Mouse (Mus musculus): ENCODE data around the gene Ctrb1. TPM values are rescaled to one million over a fixed set of nuclear protein-coding genes. Genes with fewer than 3 reads are reported as not detected.

The Ctrb1 gene
- polyA plus RNA-seq, 1 experiment from 2014 or later, result not detected

DNA sequence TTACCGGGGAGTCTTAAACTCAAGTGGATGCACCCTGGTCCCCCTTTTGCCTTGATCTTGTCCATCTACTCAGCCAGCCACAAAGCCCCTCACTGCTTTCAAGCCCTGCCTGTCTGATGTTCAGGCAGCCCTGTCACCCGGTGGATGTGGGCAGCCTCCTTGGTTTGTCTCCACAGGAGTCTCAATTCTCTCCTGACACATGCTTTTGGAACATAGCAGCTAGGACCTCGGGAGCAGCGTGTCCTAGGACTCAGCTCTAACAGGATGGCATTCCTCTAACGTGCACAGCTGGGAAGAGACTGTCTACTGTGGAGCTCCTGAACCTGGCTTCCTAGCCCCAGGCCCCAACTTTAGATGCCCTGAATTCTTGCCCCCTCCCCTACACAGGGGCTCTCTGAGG, 14.9 kb upstream of the Ctrb1 start:
- Histone ChIP-seq H3K9ac (replicated peaks) (no peak overlapping the region), H3K27ac (no peak overlapping the region), H3K36me3 (peaks cover 23% of the 10 kb centered on the region), H3K4me3 (replicated peaks) (no peak overlapping the region), H3K4me2 (no peak overlapping the region), H3K9me3 (no peaks in the 10 kb centered on the region), H3K4me1 (replicated peaks) (peaks cover 18% of the 10 kb centered on the region), H3K27me3 (no peaks in the 10 kb centered on the region)
- ATAC-seq (ENCODE audit: insufficient number of reproducible peaks, insufficient read depth, low FRiP score, low TSS enrichment, low read depth), result no peak
- 69% methylated on average over 5 of the region's 5 CpGs for WGBS

DNA sequence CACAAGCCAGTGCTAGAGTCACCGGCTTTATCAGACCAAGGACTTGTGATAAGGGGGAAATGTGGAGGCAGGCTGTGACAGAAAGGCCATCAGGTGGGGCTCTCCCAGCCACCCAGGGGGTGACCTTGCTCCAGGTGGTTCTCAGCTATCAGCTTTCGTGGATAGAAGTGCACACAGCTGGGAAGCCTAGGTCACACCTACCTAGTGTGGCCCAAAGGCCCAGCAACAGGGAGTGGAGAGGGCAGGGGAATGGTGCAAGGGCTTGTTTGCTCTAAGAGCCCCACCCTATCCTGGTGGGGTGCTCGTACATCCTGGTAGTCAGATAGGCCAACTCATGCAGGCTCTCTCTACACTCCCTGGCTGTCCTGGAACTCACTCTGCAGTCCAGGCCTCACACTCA, 14.4 kb upstream of the Ctrb1 start:
- Histone ChIP-seq H3K36me3 (peaks cover 18% of the 10 kb centered on the region), H3K27me3 (no peaks in the 10 kb centered on the region), H3K27ac (no peak overlapping the region), H3K4me3 (replicated peaks) (no peak overlapping the region), H3K9ac (replicated peaks) (no peak overlapping the region), H3K4me2 (no peak overlapping the region), H3K4me1 (replicated peaks) (peaks cover 18% of the 10 kb centered on the region), H3K9me3 (no peaks in the 10 kb centered on the region)
- no peak for ATAC-seq (ENCODE audit: insufficient number of reproducible peaks, insufficient read depth, low FRiP score, low TSS enrichment, low read depth)
- WGBS, result 77% methylated on average over 3 of the region's 3 CpGs

- WGBS, result 90% methylated on average over 12 of the region's 12 CpGs
Measured at GRCm38 (mm10) chr8:111704585-111704984, 13.8 kb upstream of the Ctrb1 start.

DNA sequence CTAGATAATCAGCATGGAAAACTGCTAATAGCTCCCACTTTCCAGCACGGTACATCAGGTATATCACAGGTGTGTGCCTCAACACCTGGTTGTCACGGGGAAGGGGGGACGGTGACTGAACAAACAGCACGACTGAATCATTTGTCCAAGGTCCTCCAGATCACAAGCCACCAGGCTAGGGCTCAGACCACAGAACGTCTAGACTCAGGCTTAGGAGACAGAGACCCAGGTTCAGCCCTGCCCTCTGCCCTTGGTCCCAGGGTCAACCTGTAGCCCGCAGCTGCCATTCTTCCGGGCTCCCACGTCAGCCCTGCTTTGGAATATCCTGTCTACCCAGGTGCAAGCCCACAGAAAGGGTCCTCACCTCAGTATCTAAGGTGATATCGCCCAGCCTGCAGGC, 10.6 kb upstream of the Ctrb1 start:
- no peaks in the 10 kb centered on the region for H3K27me3 ChIP-seq
- H3K27ac ChIP-seq, result no peak overlapping the region
- H3K4me3 ChIP-seq (replicated peaks), result no peak overlapping the region
- no peak overlapping the region for H3K4me2 ChIP-seq
- no peaks in the 10 kb centered on the region for H3K36me3 ChIP-seq
- ATAC-seq (ENCODE audit: insufficient number of reproducible peaks, insufficient read depth, low FRiP score, low TSS enrichment, low read depth), result no peak
- 0 out of 2 replicates have a peak, but pooled peaks cover 6% of the 10 kb centered on the region for H3K9me3 ChIP-seq
- no peak overlapping the region for H3K9ac ChIP-seq (replicated peaks)
- no peaks in the 10 kb centered on the region for H3K4me1 ChIP-seq (replicated peaks)
- WGBS, result 83% methylated on average over 9 of the region's 9 CpGs

More at GRCm38 (mm10) chr8:111704585-111704984, 13.8 kb upstream of the Ctrb1 start:
- Histone ChIP-seq H3K4me3 (replicated peaks) (no peak overlapping the region), H3K9me3 (no peaks in the 10 kb centered on the region), H3K36me3 (peaks cover 12% of the 10 kb centered on the region), H3K27me3 (no peaks in the 10 kb centered on the region), H3K4me1 (replicated peaks) (peaks cover 18% of the 10 kb centered on the region), H3K9ac (replicated peaks) (no peak overlapping the region), H3K27ac (no peak overlapping the region), H3K4me2 (no peak overlapping the region)
- ATAC-seq (ENCODE audit: insufficient number of reproducible peaks, insufficient read depth, low FRiP score, low TSS enrichment, low read depth), result no peak

GRCm38 (mm10) chr8:111700740-111701139, 9.9 kb upstream of the Ctrb1 start:
- no peak overlapping the region for H3K27ac ChIP-seq
- H3K27me3 ChIP-seq, result no peaks in the 10 kb centered on the region
- no peak overlapping the region for H3K4me2 ChIP-seq
- no peak for ATAC-seq (ENCODE audit: insufficient number of reproducible peaks, insufficient read depth, low FRiP score, low TSS enrichment, low read depth)
- WGBS, result 88% methylated on average over 5 of the region's 5 CpGs
- no peak overlapping the region for H3K9ac ChIP-seq (replicated peaks)
- no peaks in the 10 kb centered on the region for H3K4me1 ChIP-seq (replicated peaks)
- no peak overlapping the region for H3K4me3 ChIP-seq (replicated peaks)
- no peaks in the 10 kb centered on the region for H3K36me3 ChIP-seq
- 0 out of 2 replicates have a peak, but pooled peaks cover 8% of the 10 kb centered on the region for H3K9me3 ChIP-seq

- no peak for ATAC-seq (ENCODE audit: insufficient number of reproducible peaks, insufficient read depth, low FRiP score, low TSS enrichment, low read depth)
- WGBS, result 75% methylated on average over 3 of the region's 3 CpGs
- H3K4me3 ChIP-seq (replicated peaks), result no peak overlapping the region
- no peaks in the 10 kb centered on the region for H3K4me1 ChIP-seq (replicated peaks)
- no peak overlapping the region for H3K27ac ChIP-seq
- H3K4me2 ChIP-seq, result no peak overlapping the region
- H3K9ac ChIP-seq (replicated peaks), result no peak overlapping the region
- H3K36me3 ChIP-seq, result no peaks in the 10 kb centered on the region
- H3K9me3 ChIP-seq, result 0 out of 2 replicates have a peak, but pooled peaks cover 8% of the 10 kb centered on the region
- no peaks in the 10 kb centered on the region for H3K27me3 ChIP-seq
Measured at GRCm38 (mm10) chr8:111700201-111700600, 9.4 kb upstream of the Ctrb1 start.

- Histone ChIP-seq H3K4me3 (replicated peaks) (no peak overlapping the region), H3K27ac (no peak overlapping the region), H3K4me2 (no peak overlapping the region), H3K9me3 (0 out of 2 replicates have a peak, but pooled peaks cover 8% of the 10 kb centered on the region), H3K4me1 (replicated peaks) (no peaks in the 10 kb centered on the region), H3K9ac (replicated peaks) (no peak overlapping the region), H3K36me3 (no peaks in the 10 kb centered on the region), H3K27me3 (no peaks in the 10 kb centered on the region)
- 27% methylated on average over 1 of the region's 1 CpGs for WGBS
- ATAC-seq (ENCODE audit: insufficient number of reproducible peaks, insufficient read depth, low FRiP score, low TSS enrichment, low read depth), result no peak
Measured at GRCm38 (mm10) chr8:111699035-111699434, 8.2 kb upstream of the Ctrb1 start.

DNA sequence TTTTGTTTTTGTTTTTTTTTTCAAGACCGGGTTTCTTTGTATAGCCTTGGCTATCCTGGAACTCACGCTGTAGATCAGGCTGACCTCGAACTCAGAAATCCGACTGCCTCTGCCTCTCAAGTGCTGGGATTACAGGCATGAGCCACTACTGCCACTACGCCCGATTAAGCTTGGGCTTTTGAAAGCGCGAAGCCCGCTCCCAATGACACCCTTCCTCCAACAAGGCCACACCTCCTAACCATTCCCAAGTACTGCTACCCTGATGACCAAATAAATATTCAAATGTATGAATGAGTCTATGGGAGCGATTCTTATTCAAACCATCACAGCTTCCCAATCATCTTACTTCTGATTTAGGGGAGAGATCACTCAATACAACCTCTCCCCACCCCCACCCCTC, 6.8 kb upstream of the Ctrb1 start:
- no peak overlapping the region for H3K27ac ChIP-seq

GRCm38 (mm10) chr8:111695441-111695840, 4.6 kb upstream of the Ctrb1 start:
- no peak overlapping the region for H3K4me2 ChIP-seq
- H3K27ac ChIP-seq, result no peak overlapping the region
- peaks cover 4% of the 10 kb centered on the region for H3K4me1 ChIP-seq (replicated peaks)
- WGBS, result 69% methylated on average over 7 of the region's 7 CpGs
- no peaks in the 10 kb centered on the region for H3K36me3 ChIP-seq
- H3K9me3 ChIP-seq, result 0 out of 2 replicates have a peak, but pooled peaks cover 8% of the 10 kb centered on the region
- no peak overlapping the region for H3K9ac ChIP-seq (replicated peaks)
- H3K4me3 ChIP-seq (replicated peaks), result no peak overlapping the region
- ATAC-seq (ENCODE audit: insufficient number of reproducible peaks, insufficient read depth, low FRiP score, low TSS enrichment, low read depth), result no peak
- no peaks in the 10 kb centered on the region for H3K27me3 ChIP-seq

More for the DNA sequence above, 6.8 kb upstream of the Ctrb1 start:
- WGBS, result 82% methylated on average over 10 of the region's 10 CpGs
- Histone ChIP-seq H3K4me1 (replicated peaks) (peaks cover 4% of the 10 kb centered on the region), H3K27me3 (no peaks in the 10 kb centered on the region), H3K9ac (replicated peaks) (no peak overlapping the region), H3K4me2 (no peak overlapping the region), H3K4me3 (replicated peaks) (no peak overlapping the region), H3K9me3 (0 out of 2 replicates have a peak, but pooled peaks cover 8% of the 10 kb centered on the region), H3K36me3 (no peaks in the 10 kb centered on the region)
- ATAC-seq (ENCODE audit: insufficient number of reproducible peaks, insufficient read depth, low FRiP score, low TSS enrichment, low read depth), result no peak

DNA sequence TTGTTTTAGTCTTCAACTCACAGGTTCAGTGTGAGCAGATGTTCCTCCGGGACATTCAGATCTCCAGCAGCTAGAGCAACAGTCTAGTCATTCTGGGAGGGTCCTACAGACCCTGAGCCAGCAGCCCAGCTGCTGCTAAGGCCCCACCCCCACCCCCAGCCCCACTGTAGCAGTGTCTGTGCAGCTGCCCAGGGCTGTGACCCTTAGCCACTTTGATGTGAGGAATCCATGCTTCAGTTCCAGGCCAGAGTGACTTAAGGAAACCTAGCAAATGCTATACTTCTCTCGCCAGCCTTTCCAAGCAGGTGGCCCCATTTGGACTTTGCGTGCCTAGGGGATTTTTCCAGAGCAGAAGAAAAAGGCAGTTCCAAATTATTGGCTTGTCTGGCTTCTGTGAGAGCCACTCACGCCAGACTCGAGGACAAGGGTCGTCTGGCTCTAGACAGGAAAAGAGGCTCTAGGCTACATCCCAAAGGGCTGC, 2.5 kb upstream of the Ctrb1 start:
- 0 out of 2 replicates have a peak, but pooled peaks cover 8% of the 10 kb centered on the region for H3K9me3 ChIP-seq
- H3K27ac ChIP-seq, result no peak overlapping the region
- H3K4me3 ChIP-seq (replicated peaks), result no peak overlapping the region
- no peaks in the 10 kb centered on the region for H3K27me3 ChIP-seq
- H3K9ac ChIP-seq (replicated peaks), result no peak overlapping the region
- no peaks in the 10 kb centered on the region for H3K36me3 ChIP-seq
- 37% methylated on average over 6 of the region's 6 CpGs for WGBS
- H3K4me1 ChIP-seq (replicated peaks), result peaks cover 4% of the 10 kb centered on the region
- H3K4me2 ChIP-seq, result no peak overlapping the region
- peak; percentile 37; the same call in 1 of the 2 replicates for ATAC-seq (ENCODE audit: insufficient number of reproducible peaks, insufficient read depth, low FRiP score, low TSS enrichment, low read depth)

- no peak overlapping the region for H3K4me2 ChIP-seq
- no peak for ATAC-seq (ENCODE audit: insufficient number of reproducible peaks, insufficient read depth, low FRiP score, low TSS enrichment, low read depth)
- no peaks in the 10 kb centered on the region for H3K27me3 ChIP-seq
- H3K27ac ChIP-seq, result no peak overlapping the region
- H3K36me3 ChIP-seq, result no peaks in the 10 kb centered on the region
- no peaks in the 10 kb centered on the region for H3K4me1 ChIP-seq (replicated peaks)
- no peak overlapping the region for H3K9ac ChIP-seq (replicated peaks)
- H3K4me3 ChIP-seq (replicated peaks), result no peak overlapping the region
- WGBS, result 78% methylated on average over 13 of the region's 13 CpGs
- H3K9me3 ChIP-seq, result no peaks in the 10 kb centered on the region
Measured at GRCm38 (mm10) chr8:111686881-111687280, 3.9 kb downstream of the Ctrb1 start.

DNA sequence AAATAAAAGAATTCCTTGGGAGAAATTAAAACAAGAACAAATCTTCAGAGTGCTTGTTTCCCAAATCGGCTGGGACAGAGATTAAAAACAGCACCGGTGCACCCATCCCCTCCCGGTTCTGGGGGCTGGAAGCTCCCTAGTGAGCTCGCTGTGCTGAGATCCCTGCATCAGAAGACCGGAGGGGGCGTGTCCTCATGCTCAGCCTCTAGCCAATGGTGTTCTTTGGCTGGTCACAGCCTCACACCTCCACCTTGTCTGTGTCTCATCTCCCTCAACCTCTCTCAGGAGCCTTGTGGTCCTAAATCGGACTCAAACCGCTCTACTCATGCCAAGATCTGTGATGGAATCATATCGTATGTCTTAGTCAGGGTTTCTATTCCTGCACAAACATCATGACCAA, 8.3 kb downstream of the Ctrb1 start:
- no peak overlapping the region for H3K4me2 ChIP-seq
- WGBS, result 28% methylated on average over 9 of the region's 9 CpGs
- H3K9me3 ChIP-seq, result no peaks in the 10 kb centered on the region
- H3K4me3 ChIP-seq (replicated peaks), result no peak overlapping the region
- H3K27me3 ChIP-seq, result no peaks in the 10 kb centered on the region
- no peaks in the 10 kb centered on the region for H3K4me1 ChIP-seq (replicated peaks)
- no peak for ATAC-seq (ENCODE audit: insufficient number of reproducible peaks, insufficient read depth, low FRiP score, low TSS enrichment, low read depth)
- H3K36me3 ChIP-seq, result no peaks in the 10 kb centered on the region
- no peak overlapping the region for H3K27ac ChIP-seq
- H3K9ac ChIP-seq (replicated peaks), result no peak overlapping the region

Data from limb, embryonic 12.5 days (tissue).